Mouse (Mus musculus) heart, adult 18-20 months (tissue): Measurements from ENCODE around the gene Ddx27. TPM values are rescaled to one million over a fixed set of nuclear protein-coding genes. Genes with fewer than 3 reads are reported as not detected.

Experiments used
- DNase-seq, 2 experiments: peaks; one replicate each; pipeline ENCODE4 v3.0.0; 2021 to 2022; ENCODE audit warnings: mixed read lengths in 1 of 2
- total RNA-seq, 2 experiments: library from RNA; stranded (reverse); gene quantifications; 2 replicates each; pipeline ENCODE4 v1.2.3; 2021

The Ddx27 gene
- total RNA-seq, 2 experiments from 2014 or later = 9.8 to 10.1 TPM

- DNase-seq = no peak
These were observed 13.6 kb downstream of the Ddx27 start for GRCm38 (mm10) chr2:167028553-167028952.

GRCm38 (mm10) chr2:167030507-167030906, 15.5 kb downstream of the Ddx27 start:
- no peak for DNase-seq

GRCm38 (mm10) chr2:167037710-167038109, 22.7 kb downstream of the Ddx27 start:
- no peak for DNase-seq

- no peak for DNase-seq
These were observed 23.3 kb downstream of the Ddx27 start for GRCm38 (mm10) chr2:167038297-167038696.

GRCm38 (mm10) chr2:167038716-167039115, 23.7 kb downstream of the Ddx27 start:
- DNase-seq = no peak

GRCm38 (mm10) chr2:167039386-167039785, 24.4 kb downstream of the Ddx27 start:
- DNase-seq = no peak

GRCm38 (mm10) chr2:167043400-167044121, 28.6 kb downstream of the Ddx27 start:
- DNase-seq = peak in 1 of 2 experiments; percentile 37

- DNase-seq = no peak
These were observed 33.2 kb downstream of the Ddx27 start for GRCm38 (mm10) chr2:167048223-167048622.

- DNase-seq = no peak
These were observed 33.8 kb downstream of the Ddx27 start for GRCm38 (mm10) chr2:167048698-167049358.

GRCm38 (mm10) chr2:167053127-167053844, 38.3 kb downstream of the Ddx27 start:
- no peak for DNase-seq

GRCm38 (mm10) chr2:167055386-167055785, 40.4 kb downstream of the Ddx27 start:
- peak; percentile 80 to 85 for DNase-seq

GRCm38 (mm10) chr2:167056210-167056941, 41.4 kb downstream of the Ddx27 start:
- no peak for DNase-seq

GRCm38 (mm10) chr2:167056942-167057323, 41.9 kb downstream of the Ddx27 start:
- DNase-seq = peak in 1 of 2 experiments; percentile 61

GRCm38 (mm10) chr2:167058201-167058600, 43.2 kb downstream of the Ddx27 start:
- DNase-seq = peak in 1 of 2 experiments; percentile 55

GRCm38 (mm10) chr2:167058814-167059387, 43.9 kb downstream of the Ddx27 start:
- DNase-seq = no peak

GRCm38 (mm10) chr2:167059536-167059935, 44.5 kb downstream of the Ddx27 start:
- no peak for DNase-seq

GRCm38 (mm10) chr2:167059960-167060359, 45.0 kb downstream of the Ddx27 start:
- DNase-seq = no peak

- DNase-seq = no peak
These were observed 45.4 kb downstream of the Ddx27 start for GRCm38 (mm10) chr2:167060360-167060759.

- no peak for DNase-seq
These were observed 45.8 kb downstream of the Ddx27 start for GRCm38 (mm10) chr2:167060761-167061160.

GRCm38 (mm10) chr2:167061381-167062034, 46.5 kb downstream of the Ddx27 start:
- no peak for DNase-seq

- peak; percentile 94 to 98 for DNase-seq
These were observed 47.5 kb downstream of the Ddx27 start for GRCm38 (mm10) chr2:167062497-167062911.
